Mouse (Mus musculus) monocyte, adult 2 months (primary cell): ENCODE measurements around the gene Trim80.
A peak's percentile ranks its signal among the peaks of the same experiment; 100 is the strongest.

Source experiments
- DNase-seq, 2 experiments: peaks; one replicate each; pipeline ENCODE4 v3.0.0; 2022; ENCODE audit warnings: low spot score in 2 of 2, low read depth in 1 of 2

Gene Trim80

DNA sequence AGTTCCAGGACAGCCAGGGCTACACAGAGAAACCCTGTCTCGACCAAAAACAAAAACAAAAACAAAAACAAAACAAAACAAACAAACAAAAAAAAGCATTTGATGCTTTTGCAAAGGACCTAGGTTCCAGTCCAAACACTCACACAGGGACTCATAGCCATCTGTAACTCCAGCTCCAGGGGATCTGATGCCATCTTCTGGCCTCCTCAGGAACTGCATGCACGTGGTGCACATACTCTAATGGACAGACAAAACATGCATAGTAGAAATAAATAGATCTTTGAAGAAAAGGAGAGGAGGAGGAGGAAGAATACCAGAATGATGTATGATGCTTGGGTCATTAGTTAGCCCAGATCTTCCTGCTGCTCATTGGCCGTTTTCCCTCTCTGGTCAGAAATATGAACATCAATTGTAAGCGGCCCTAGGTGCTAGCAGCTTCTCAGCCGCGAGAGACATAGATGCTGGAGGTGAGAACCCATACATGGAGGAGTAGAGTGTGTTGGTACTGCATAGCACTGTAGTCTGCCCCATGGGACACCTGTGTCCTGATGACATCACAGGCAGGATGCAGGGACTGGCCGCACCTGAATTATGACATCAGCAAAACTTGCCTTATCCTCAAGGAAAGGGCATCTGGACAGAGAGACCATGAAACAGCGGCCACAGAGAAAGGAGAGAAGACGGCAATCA is at the start of gene Trim80:
Gene Trim80, plus strand, starts transcription at position 640 of the 690 bp plus-strand sequence.
- DNase-seq, result no peak

DNA sequence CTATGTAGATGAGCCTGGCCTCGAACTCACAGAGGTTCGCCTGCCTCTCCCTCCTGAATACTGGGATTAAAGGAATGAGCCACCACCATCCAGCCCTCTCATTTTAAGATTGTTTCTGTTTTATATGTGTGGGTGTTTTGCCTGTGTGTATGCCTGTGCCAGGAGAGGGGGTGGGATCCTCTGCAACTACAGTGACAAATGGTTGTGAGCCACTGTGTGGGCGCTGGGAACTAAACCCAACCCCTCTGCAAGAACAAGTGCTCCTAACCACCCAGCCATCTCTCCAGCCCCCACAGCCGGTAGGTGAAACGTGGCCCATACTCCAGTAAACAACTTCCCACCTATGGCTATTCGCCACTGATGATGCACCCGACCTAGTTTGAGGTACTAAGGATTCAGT is 49.0 kb upstream of the Trim80 start:
- DNase-seq, result no peak

DNA sequence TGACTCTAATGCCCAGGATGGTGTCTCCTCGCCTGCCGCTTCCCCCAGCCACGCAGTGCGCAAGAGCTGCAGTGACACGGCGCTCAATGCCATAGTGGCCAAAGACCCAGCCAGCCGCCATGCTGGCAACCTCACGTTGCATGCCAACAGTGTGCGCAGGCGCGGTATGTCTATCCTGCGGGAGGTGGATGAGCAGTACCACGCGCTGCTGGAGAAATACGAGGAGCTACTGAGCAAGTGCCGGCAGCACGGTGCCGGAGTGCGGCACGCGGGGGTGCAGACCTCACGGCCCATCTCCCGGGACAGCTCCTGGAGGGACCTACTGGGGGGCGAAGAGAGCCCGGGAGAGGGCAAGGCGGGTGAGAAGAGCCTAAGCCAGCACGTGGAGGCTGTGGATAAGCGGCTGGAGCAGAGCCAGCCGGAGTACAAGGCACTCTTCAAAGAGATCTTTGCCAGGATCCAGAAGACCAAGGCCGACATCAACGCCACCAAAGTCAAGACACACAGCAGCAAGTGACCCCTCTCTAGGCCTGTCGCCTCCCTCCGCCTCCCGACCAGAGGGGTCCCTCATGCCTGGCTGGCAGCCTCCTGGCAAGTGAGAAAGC is 46.5 kb upstream of the Trim80 start:
- DNase-seq, result no peak

DNA sequence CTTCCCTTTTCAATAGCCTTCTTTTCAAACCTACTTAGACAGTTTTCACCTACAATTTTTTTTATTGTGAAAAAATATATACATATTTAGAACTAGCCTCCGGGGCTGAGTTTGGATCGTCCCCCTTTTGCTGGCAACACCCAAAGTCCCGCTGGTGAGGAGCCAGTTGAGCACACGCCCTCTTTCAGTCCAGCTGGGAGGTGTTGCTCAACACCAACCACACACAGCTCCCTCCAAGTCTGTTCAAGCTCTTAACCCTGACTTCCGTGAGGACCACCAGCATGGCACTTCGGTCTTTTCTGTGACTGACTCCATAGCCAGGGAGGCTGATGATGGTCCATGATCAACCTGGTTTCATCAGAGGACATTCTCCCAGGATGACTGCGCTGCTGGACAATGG is 42.3 kb upstream of the Trim80 start:
- DNase-seq, result no peak

DNA sequence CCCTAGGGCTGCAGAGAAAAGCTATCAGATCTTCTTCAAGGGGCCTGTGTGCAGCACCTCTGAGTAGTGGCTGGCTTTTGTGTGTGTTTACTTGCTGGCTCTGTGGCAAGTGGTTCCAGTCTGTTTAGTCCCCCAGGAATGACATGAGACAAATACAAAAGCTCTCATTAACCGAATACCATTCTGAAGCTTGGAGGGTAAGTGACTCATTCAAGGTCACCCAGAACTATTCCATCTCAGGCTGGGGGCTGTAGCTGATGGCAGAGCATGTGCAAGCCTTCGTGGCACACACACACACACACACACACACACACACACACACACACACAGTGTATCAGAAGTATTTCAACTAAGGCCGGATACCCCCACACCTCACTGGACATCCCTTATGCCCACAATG is 40.2 kb upstream of the Trim80 start:
- DNase-seq, result no peak

DNA sequence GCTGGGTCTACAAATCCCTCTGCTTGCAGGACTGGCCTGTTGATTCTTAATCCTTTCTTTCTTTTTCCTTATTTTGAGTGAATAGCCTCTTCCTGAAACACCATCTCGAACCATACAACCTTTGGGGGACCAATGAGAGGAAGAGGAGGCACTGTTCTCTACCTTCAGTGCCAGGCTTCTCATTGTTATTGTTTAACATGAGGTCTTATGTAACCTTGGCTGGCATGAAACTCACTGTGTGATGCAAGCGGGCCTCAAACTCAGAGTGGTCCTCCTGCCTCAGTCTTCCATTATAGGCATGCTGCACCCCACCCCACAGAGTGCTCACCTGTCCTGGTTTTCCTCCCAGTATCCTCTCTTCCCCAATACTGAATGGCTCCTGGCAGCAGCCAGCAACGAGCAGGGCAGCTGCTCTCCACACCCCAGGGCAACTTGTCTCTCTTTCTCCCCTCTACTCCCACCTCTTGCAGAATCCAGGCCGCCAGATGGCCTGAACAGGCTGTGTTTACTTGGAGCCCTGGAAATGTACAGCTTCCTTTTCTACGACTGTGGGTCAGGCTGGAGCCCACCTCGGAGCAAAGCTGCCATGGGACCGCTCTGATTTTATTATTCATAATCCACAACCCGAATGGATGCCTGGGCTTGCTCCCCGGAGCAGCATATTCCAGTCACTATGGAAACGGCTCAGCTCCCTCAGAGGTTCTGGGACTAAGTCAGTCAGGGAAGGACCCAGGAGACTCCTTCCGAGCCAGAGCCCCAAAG is 39.5 kb upstream of the Trim80 start:
- no peak for DNase-seq

DNA sequence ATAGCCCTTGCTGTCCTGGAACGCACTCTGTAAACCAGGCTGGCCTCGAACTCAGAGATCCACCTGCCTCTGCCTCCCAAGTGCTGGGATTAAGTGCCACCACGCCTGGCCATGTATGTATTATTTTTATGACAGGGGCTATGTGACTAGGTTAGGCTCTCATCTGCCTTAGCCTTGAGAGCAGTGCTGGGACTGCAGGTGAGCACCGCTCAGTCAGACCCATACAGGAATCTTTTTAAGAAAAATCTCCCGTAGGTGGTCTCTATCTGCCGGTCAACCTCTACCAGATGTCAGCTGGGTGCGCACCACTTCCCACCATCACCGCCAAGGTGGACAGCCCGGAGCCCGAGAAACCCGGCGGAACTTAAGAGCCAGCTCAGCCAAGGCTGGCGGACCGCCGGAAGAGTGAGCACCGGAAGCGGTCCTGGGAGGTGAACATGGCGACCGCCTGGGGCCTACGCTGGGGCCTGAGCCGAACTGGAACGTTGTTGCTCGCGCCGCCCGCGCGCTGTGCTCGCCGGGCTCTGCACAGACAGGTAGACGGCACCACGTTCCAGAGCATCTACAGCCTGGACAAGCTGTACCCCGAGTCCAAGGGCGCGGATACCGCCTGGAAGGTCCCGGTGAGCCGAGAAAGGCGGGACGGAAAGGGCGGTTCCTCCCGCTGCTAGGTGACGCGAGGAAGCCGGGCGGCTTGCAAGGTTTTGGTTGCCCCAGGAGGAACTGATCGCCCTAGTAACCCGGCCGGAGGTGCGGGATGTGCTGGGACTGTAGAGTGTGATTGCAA is 36.8 kb upstream of the Trim80 start, which contains the start of gene Mrpl58:
Gene Mrpl58, plus strand, starts transcription at position 415 of the 787 bp plus-strand sequence.
- peak; percentile 61 to 76 for DNase-seq

DNA sequence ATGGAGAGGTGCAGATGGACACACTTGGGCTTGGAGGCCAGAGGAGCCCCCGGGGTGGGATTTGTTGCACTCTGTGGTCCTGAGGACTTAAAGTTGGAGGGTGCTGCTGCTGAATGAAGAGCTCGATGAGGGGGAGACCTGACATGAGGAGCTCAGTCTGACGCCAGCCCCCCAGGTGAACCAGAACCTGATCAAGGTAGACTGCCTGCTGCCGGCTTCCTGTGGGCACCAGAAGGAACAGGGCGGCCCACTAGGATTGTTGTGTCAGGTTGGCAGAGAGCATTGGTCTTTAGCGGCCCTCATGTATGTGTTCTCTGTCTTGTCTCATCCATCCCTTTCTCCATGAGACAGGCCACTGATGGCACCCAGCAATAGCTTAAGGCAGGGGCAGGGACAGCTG is 34.6 kb upstream of the Trim80 start:
- no peak for DNase-seq

DNA sequence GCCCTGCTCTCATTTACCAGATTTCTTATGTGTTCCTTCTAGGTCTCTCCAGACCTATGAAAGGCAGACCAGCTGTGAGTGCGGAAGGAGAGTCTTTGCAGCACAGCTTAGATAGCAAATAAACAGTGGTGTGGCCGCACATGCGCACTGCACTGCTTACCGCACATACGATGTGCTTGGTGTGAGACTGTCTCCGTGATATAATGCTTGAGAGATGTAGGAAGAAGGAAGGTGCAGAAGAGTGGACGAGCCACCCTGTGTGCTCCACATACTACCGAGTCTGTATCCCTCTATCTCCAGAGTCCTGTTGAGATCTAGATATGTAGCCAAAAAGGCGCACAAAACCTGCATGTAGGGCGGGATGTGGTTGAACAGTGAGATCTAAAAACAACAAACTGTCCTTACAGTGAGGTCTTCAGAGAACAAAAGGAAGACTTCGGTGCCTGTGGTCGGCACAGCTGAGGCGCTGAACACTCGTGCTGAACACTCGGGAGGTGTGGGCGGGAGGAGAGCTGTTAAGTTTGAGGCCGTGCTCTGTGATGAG is 33.4 kb upstream of the Trim80 start:
- DNase-seq, result no peak

DNA sequence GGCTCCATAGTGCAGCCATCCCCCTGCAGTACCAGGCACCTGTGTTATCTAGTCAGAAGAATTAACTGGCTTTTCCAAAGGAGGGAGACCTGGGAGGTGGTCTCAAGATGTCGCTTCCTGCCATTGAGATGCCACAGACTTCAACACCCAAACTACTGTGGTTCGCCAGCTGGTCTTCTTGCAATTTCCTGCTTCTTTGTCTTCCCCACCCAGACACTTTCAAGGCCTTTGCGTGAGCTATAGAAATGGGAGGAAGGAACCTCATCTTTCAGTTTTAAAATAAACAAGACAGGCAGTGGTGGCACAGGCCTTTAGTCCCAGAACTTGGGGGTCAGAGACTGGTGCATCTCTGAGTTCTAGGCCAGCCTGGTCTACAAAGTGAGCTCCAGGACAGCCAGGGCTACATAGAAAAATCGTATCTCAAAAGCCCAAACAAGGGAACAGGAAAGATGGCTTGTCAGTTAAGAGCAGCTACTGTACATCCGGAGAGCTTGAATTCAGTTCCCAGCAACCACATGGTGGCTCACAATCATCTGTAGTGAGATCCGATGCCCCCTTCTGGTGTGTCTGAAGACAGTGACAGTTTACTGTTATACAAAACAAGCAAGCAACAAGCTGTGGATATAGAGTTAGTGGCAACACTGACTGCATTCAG is 32.0 kb upstream of the Trim80 start:
- DNase-seq, result no peak

DNA sequence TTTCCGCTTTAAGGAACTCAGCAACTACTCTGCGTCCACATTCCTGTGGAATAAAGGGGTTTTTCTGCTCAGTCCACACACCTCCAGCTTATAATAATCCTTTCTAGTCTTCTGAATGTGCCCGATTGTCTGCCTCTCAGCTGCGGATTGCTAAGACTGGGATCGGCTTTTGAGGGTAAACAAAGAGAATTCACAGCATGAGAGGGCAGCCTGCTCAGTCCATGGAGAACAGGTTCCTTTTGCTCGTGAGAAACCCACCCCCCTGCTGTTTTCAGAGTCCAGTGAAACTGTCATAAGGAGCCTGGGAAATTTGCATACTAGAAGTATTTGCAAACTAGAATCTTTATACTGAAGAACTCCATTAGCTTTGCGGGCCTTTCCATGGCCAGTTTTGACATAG is 30.8 kb upstream of the Trim80 start:
- DNase-seq, result no peak

DNA sequence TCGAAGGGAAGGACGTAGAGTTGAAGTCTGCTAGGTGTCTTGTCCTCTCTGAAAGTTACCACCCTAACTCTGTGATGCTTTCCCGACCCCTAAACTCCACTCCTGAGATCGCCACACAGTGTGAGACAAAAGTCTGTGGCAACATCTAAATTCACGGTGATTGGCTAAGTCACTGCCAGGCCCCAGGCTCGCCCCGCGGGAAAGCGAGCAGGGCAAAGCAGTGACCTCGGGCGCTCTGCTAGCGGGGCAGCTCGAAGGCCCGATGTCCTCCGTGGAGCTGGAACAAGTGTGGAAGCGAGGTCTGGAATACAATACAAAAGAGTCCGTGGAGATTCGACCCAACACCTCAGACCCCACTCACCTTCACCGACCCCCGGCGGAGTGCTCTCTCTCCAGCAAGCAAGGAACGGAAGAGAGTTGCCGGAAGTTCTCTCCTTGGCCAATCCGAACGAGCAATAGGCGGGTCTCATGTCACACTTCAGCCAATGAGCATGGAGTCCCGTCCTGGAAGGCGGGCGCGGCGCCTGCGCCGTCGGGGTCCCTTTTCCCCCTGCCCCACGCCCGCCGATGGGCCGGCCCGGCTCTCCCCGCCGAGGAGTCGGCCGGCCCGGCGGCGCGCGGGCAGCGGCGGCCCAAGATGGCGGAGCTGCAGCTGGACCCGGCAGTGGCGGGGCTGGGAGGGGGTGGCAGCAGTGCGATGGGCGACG is 20.7 kb upstream of the Trim80 start, which contains the start of the genes Atp5h and Kctd2:
Gene Atp5h, minus strand, starts transcription at position 432 of the 707 bp plus-strand sequence.
Gene Kctd2, plus strand, starts transcription at position 598 of the 707 bp plus-strand sequence.
- DNase-seq, result peak; percentile 87 to 89

DNA sequence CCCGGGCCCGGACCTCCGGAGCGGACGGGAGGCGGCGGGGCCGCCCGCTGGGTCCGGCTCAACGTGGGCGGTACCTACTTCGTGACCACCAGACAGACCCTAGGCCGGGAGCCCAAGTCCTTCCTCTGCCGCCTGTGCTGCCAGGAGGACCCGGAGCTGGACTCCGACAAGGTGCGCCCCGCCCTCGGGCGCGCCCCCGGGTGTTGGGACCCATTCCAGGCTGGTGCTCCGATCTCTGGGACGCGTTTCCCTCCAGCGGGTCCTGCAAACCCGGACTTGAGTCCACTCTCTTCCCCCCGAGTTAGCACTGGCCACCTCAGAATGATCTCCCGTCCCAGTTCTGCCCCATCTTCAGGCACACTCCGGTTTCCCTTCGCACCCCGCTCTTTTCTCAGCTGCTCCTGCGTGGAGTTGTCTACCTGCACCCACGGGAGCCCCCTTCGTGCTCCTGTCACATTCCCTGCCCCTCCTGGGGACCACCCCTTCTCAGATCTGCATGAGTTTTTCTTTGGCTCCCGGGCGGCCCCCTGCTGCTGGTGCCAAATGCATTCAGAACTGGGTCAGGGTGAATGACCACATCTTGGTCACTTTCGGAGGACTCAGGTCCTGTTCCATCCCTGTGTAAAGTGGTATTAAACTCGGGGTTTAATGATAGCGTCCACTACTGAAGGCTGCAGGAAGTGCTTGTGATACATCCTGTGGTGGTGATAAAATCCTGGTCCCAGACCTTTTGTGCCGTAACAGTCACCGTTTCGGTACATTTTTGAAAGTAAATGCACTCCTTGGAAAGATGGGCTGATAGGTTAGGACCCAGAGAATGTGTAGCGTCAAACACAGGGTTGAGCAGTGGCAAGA is 19.8 kb upstream of the Trim80 start:
- no peak for DNase-seq

DNA sequence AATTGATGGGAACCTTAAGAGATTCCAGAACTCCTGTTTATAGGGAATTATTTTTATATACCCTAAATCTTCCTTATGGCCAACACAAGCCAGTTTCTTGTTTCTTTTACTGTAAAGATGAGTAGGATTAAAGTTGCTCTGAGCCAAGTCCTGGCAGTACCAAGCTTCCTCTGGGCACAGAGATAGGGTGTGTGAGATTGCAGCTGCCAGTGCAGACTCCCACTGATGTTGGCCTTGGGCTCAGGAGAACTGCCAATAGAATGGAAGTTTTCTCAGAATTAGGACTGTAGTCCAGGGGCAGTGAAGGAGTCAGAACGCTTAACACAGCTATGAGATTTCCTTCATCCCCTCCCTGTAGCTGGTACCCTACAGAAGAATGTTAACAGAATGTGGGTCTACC is 19.0 kb upstream of the Trim80 start:
- no peak for DNase-seq

DNA sequence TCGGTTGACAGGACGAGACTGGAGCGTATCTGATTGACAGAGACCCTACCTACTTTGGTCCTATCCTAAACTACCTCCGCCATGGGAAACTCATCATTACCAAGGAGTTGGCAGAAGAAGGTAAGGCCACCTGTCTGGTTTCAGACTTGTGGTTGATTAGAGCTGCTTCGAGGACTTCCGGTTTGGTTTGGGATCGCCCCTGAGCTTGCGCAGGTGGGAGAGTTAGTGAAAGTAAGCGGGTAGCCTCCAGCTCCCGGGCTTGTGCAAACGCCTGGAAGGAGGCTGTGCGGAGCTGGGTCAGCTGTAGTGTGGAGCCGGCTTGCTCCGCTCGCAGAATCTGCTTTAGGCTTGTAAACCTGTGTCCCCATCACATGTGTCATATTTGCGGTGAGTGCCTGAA is 18.4 kb upstream of the Trim80 start:
- no peak for DNase-seq

DNA sequence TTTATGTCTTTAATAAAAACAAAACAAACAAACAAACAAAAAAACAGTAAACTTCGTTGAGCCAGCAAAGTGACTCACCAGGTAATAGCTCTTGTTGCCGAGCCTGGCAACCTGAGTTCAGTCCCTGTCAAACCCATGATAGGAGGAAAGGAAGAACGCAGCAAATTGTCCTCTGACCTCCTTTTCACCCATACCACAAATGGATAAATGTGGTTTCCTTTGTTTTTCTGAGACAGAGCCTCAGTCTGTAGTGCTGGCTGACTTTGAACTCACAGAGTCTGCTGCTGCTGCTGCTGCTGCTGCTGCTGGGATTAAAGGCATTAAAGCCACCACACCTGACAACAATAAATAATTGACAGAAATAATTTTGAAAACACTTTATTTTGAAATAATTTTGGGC is 17.3 kb upstream of the Trim80 start:
- DNase-seq, result no peak

DNA sequence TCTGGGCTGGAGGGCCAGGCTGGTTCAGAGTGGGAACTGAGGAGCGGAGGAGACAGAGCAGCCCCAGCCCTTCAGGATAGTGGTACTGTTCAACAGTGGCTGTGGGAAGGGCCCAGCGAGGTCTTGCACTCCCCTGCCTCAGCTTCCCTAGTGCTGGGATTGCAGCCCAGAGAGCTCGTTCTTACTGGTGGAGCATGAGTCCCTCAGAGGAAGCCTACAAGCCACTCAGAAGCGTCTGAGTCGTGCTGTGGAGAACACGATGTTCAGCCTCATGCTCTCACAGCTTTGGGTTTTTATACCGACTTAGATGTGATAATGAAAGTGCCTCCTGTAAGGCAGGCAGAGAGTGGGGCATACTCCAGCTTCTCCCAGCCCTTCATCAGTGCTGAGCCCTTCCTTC is 15.7 kb upstream of the Trim80 start:
- DNase-seq, result no peak

DNA sequence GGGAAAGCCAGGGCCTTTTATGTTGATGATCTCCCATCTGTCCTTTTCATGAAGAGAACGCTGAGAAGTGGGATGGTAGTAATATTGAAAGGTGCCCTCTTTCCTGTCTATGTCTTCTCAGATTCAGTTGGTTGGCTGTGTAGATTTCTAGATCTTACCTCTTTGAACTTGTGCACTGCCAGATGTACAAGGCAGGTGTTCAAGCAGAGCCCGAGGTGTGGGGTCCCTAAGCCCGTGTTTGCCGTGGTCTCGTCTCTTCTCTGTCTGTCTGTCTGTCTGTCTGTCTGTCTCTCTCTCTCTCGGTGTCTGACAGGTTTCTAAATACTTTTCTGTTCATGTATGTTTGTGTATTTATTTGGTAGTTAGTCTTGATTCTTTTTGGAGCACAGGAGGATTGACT is 14.7 kb upstream of the Trim80 start:
- DNase-seq, result no peak
